Mouse (Mus musculus): ENCODE data around the gene Cttnbp2. TPM values are rescaled to one million over a fixed set of nuclear protein-coding genes. Genes with fewer than 3 reads are reported as not detected.

Cttnbp2 gene
- polyA plus RNA-seq, 1 experiment from 2014 or later, result 14.9 TPM

DNA sequence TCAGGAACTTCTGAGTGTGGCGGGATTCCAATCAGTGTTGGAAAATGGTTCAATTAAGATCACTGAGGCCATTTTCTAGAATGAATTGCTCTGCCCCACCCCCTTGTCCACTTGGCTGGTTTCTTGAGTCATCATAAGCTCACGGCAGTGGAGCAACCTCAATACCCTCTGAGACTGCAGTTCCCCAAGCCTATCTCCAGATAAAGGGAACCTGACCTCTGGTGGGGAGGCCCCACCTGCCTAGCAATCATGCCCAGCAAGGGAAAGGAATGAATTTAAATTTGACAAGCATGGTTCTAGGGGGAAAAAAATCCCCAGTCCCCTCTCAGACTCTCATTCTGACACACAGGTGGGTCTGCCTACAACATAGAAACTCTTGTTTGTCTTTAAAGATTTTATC, 93.1 kb downstream of the Cttnbp2 start:
- no peak for DNase-seq (ENCODE audit: low spot score)
- Histone ChIP-seq H3K4me3 (ENCODE audit: low read depth, low read length) (no peak overlapping the region), H3K4me2 (ENCODE audit: low read length) (no peak overlapping the region), H3K9me3 (ENCODE audit: control insufficient read depth, low read length) (no peaks in the 10 kb centered on the region), H3K9ac (ENCODE audit: low read length) (no peak overlapping the region), H3K27ac (ENCODE audit: low read depth) (no peak overlapping the region), H3K4me1 (replicated peaks; ENCODE audit: control insufficient read depth, insufficient read depth, low read length) (no peaks in the 10 kb centered on the region), H3K36me3 (ENCODE audit: control insufficient read depth, insufficient read depth, low read length) (no peaks in the 10 kb centered on the region), H3K27me3 (replicated peaks; ENCODE audit: control insufficient read depth, insufficient read depth, low read length) (no peaks in the 10 kb centered on the region)
- 87% methylated on average over 2 of the region's 2 CpGs for WGBS
- no peak for ATAC-seq (replicated peaks; ENCODE audit: low FRiP score, low TSS enrichment, low read depth)

GRCm38 (mm10) chr6:18420660-18421059, 94.0 kb downstream of the Cttnbp2 start:
- DNase-seq (ENCODE audit: low spot score) (no peak), ATAC-seq (replicated peaks; ENCODE audit: low FRiP score, low TSS enrichment, low read depth) (no peak)
- 60% methylated on average over 9 of the region's 9 CpGs for WGBS
- no peaks in the 10 kb centered on the region for H3K4me1 ChIP-seq (replicated peaks; ENCODE audit: control insufficient read depth, insufficient read depth, low read length)
- no peak overlapping the region for H3K9ac ChIP-seq (ENCODE audit: low read length)
- no peaks in the 10 kb centered on the region for H3K36me3 ChIP-seq (ENCODE audit: control insufficient read depth, insufficient read depth, low read length)
- no peaks in the 10 kb centered on the region for H3K27me3 ChIP-seq (replicated peaks; ENCODE audit: control insufficient read depth, insufficient read depth, low read length)
- no peaks in the 10 kb centered on the region for H3K9me3 ChIP-seq (ENCODE audit: control insufficient read depth, low read length)
- no peak overlapping the region for H3K4me3 ChIP-seq (ENCODE audit: low read depth, low read length)
- no peak overlapping the region for H3K27ac ChIP-seq (ENCODE audit: low read depth)
- H3K4me2 ChIP-seq (ENCODE audit: low read length), result no peak overlapping the region

- no peak for DNase-seq (ENCODE audit: low spot score)
- Histone ChIP-seq H3K9ac (ENCODE audit: low read length) (no peak overlapping the region), H3K36me3 (ENCODE audit: control insufficient read depth, insufficient read depth, low read length) (0 out of 2 replicates have a peak, but pooled peaks cover 9% of the 10 kb centered on the region), H3K4me1 (replicated peaks; ENCODE audit: control insufficient read depth, insufficient read depth, low read length) (no peaks in the 10 kb centered on the region), H3K4me3 (ENCODE audit: low read depth, low read length) (no peak overlapping the region), H3K27ac (ENCODE audit: low read depth) (no peak overlapping the region), H3K9me3 (ENCODE audit: control insufficient read depth, low read length) (no peaks in the 10 kb centered on the region), H3K4me2 (ENCODE audit: low read length) (no peak overlapping the region), H3K27me3 (replicated peaks; ENCODE audit: control insufficient read depth, insufficient read depth, low read length) (no peaks in the 10 kb centered on the region)
- 55% methylated on average over 6 of the region's 6 CpGs for WGBS
- no peak for ATAC-seq (replicated peaks; ENCODE audit: low FRiP score, low TSS enrichment, low read depth)
Measured at GRCm38 (mm10) chr6:18417866-18418454, 96.7 kb downstream of the Cttnbp2 start.

GRCm38 (mm10) chr6:18415961-18416360, 98.7 kb downstream of the Cttnbp2 start:
- DNase-seq (ENCODE audit: low spot score) (no peak), ATAC-seq (replicated peaks; ENCODE audit: low FRiP score, low TSS enrichment, low read depth) (no peak)
- Histone ChIP-seq H3K4me2 (ENCODE audit: low read length) (no peak overlapping the region), H3K27ac (ENCODE audit: low read depth) (no peak overlapping the region), H3K9me3 (ENCODE audit: control insufficient read depth, low read length) (no peaks in the 10 kb centered on the region), H3K4me1 (replicated peaks; ENCODE audit: control insufficient read depth, insufficient read depth, low read length) (no peaks in the 10 kb centered on the region), H3K27me3 (replicated peaks; ENCODE audit: control insufficient read depth, insufficient read depth, low read length) (no peaks in the 10 kb centered on the region), H3K9ac (ENCODE audit: low read length) (no peak overlapping the region), H3K36me3 (ENCODE audit: control insufficient read depth, insufficient read depth, low read length) (0 out of 2 replicates have a peak, but pooled peaks cover 9% of the 10 kb centered on the region), H3K4me3 (ENCODE audit: low read depth, low read length) (no peak overlapping the region)
- WGBS, result 83% methylated on average over 4 of the region's 4 CpGs

- 84% methylated on average over 1 of the region's 1 CpGs for WGBS
- DNase-seq (ENCODE audit: low spot score), result no peak
Measured at GRCm38 (mm10) chr6:18411505-18412225, 103.0 kb downstream of the Cttnbp2 start.

DNA sequence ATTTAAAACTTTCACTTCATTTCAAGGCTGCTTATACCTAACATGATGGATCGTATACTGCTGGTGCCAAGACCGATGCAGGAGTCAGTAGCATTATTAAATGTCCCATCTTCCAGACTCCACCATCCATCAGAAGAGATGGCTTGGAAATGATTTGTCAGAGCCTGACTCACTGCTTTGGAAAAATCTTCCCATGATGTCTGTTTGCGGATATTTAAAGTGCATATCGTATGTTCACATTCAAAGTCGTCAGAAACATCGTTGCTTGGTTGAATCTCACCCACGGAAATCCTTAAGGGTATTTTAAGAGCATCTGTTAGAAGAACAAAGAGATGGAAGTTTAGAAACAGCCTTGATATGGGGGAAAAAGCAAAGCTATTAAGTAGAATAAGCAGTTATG, 106.2 kb downstream of the Cttnbp2 start:
- no peak overlapping the region for H3K4me2 ChIP-seq (ENCODE audit: low read length)
- no peak overlapping the region for H3K27ac ChIP-seq (ENCODE audit: low read depth)
- no peak for DNase-seq (ENCODE audit: low spot score)
- ATAC-seq (replicated peaks; ENCODE audit: low FRiP score, low TSS enrichment, low read depth), result no peak
- H3K27me3 ChIP-seq (replicated peaks; ENCODE audit: control insufficient read depth, insufficient read depth, low read length), result no peaks in the 10 kb centered on the region
- H3K4me1 ChIP-seq (replicated peaks; ENCODE audit: control insufficient read depth, insufficient read depth, low read length), result no peaks in the 10 kb centered on the region
- 93% methylated on average over 7 of the region's 7 CpGs for WGBS
- H3K9ac ChIP-seq (ENCODE audit: low read length), result no peak overlapping the region
- H3K36me3 ChIP-seq (ENCODE audit: control insufficient read depth, insufficient read depth, low read length), result 0 out of 2 replicates have a peak, but pooled peaks cover 13% of the 10 kb centered on the region
- H3K9me3 ChIP-seq (ENCODE audit: control insufficient read depth, low read length), result no peaks in the 10 kb centered on the region
- no peak overlapping the region for H3K4me3 ChIP-seq (ENCODE audit: low read depth, low read length)

More at GRCm38 (mm10) chr6:18411505-18412225, 103.0 kb downstream of the Cttnbp2 start:
- no peak overlapping the region for H3K4me2 ChIP-seq (ENCODE audit: low read length)
- H3K9ac ChIP-seq (ENCODE audit: low read length), result no peak overlapping the region
- H3K36me3 ChIP-seq (ENCODE audit: control insufficient read depth, insufficient read depth, low read length), result 0 out of 2 replicates have a peak, but pooled peaks cover 9% of the 10 kb centered on the region
- H3K27ac ChIP-seq (ENCODE audit: low read depth), result no peak overlapping the region
- no peaks in the 10 kb centered on the region for H3K9me3 ChIP-seq (ENCODE audit: control insufficient read depth, low read length)
- no peak overlapping the region for H3K4me3 ChIP-seq (ENCODE audit: low read depth, low read length)
- no peaks in the 10 kb centered on the region for H3K4me1 ChIP-seq (replicated peaks; ENCODE audit: control insufficient read depth, insufficient read depth, low read length)
- no peak for ATAC-seq (replicated peaks; ENCODE audit: low FRiP score, low TSS enrichment, low read depth)
- no peaks in the 10 kb centered on the region for H3K27me3 ChIP-seq (replicated peaks; ENCODE audit: control insufficient read depth, insufficient read depth, low read length)

DNA sequence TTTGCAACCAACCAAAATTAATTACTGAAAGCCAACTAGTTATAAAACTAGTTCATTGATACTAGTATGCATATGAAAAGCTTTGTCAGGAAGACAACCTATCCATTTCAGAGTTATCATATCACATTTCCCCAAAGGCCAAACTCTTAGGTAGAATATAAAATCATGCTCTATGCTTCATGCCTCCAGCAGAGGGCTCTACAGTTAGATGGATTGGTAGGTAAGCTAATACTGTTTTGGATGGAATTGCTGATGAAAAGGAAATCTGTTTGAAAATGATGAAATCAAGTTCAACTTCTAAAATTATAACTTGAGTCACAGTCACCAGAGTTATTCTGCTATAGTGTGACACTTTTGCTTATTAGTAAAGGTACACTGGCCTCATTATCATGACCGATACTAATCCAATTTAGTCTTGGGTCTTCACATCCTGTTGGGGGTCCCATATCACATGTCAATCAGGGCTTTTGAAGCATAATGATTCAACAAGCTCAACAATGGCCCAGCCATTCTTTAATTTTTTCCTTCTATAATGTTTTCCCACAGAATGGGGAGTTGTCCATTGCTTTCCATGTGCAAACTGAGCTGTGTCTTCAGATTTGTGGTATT, 113.5 kb downstream of the Cttnbp2 start:
- Histone ChIP-seq H3K4me3 (ENCODE audit: low read depth, low read length) (no peak overlapping the region), H3K36me3 (ENCODE audit: control insufficient read depth, insufficient read depth, low read length) (peaks cover 19% of the 10 kb centered on the region; the same call in 1 of the 2 replicates), H3K4me1 (replicated peaks; ENCODE audit: control insufficient read depth, insufficient read depth, low read length) (no peaks in the 10 kb centered on the region), H3K27ac (ENCODE audit: low read depth) (no peak overlapping the region), H3K9ac (ENCODE audit: low read length) (no peak overlapping the region), H3K9me3 (ENCODE audit: control insufficient read depth, low read length) (no peaks in the 10 kb centered on the region), H3K27me3 (replicated peaks; ENCODE audit: control insufficient read depth, insufficient read depth, low read length) (no peaks in the 10 kb centered on the region), H3K4me2 (ENCODE audit: low read length) (no peak overlapping the region)
- no peak for ATAC-seq (replicated peaks; ENCODE audit: low FRiP score, low TSS enrichment, low read depth)
- WGBS, result 89% methylated on average over 1 of the region's 1 CpGs
- no peak for DNase-seq (ENCODE audit: low spot score)

DNA sequence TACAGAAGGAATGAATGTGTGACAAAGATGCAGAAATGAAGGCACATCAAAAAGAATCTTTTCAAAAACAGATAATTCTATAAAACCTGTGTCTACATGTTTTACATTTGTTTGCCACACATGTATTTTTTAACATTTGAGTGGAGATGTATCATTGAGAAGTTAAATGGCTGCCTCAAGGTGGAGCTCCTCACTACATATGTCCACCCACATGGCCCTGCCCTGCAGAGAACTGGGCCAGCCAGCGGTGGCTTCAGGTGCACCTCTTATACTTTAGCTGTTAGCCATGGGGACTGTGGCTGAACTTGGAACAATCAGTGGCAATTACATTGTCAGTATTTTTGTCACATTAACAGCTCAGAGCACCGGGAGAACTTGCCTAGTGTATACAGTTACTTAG, 133.3 kb downstream of the Cttnbp2 start:
- DNase-seq (ENCODE audit: low spot score) (no peak), ATAC-seq (replicated peaks; ENCODE audit: low FRiP score, low TSS enrichment, low read depth) (no peak)
- Histone ChIP-seq H3K9ac (ENCODE audit: low read length) (no peak overlapping the region), H3K4me1 (replicated peaks; ENCODE audit: control insufficient read depth, insufficient read depth, low read length) (no peaks in the 10 kb centered on the region), H3K9me3 (ENCODE audit: control insufficient read depth, low read length) (no peaks in the 10 kb centered on the region), H3K4me2 (ENCODE audit: low read length) (no peak overlapping the region), H3K4me3 (ENCODE audit: low read depth, low read length) (no peak overlapping the region), H3K36me3 (ENCODE audit: control insufficient read depth, insufficient read depth, low read length) (no peaks in the 10 kb centered on the region), H3K27ac (ENCODE audit: low read depth) (no peak overlapping the region), H3K27me3 (replicated peaks; ENCODE audit: control insufficient read depth, insufficient read depth, low read length) (no peaks in the 10 kb centered on the region)
- WGBS, result 87% methylated on average over 2 of the region's 2 CpGs
